Mouse (Mus musculus): ENCODE measurements around the gene Pabpn1.

GRCm38 (mm10) chr14:54884022-54884712, 8.1 kb upstream of the Pabpn1 start:
- TF ChIP-seq POU5F1 (IDR thresholded peaks at IDR 0.05; ENCODE audit: borderline replicate concordance, low read length) (no peak), CTCF (conservative IDR thresholded peaks at IDR 0.05; ENCODE audit: low read length) (no peak)
